ENCODE assay signal across 20 mouse cellular contexts in the genomic region with DNA sequence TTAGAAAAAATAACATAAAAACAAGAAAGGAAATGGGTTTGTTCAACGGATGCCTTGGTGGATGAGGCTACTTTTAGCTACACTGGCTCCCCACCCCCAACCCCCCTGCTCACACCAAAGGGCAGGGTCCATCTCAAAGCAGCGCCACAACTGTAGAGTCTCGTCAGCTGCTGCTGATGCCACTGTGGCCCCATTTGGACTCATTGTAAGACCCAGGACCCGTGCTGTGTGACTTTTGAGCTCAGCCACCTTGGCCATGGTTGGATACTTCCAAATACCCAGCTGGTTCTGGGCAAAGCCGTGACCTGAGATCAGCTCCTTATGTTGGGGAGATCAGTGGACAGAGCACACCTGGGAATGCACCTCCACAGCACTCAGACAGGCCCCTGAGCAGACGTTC.
"Had no signal": no experiment of that assay in that cellular context is flagged by ENCODE, and none has a peak within 500 bp of the region (broad histone marks: within the 10 kb centered on the region; RNA-seq: fewer than 3 reads in every experiment).

No protein-coding gene starts in this region.

- H3K27me3 ChIP-seq: limb, embryonic 12.5 days; limb, embryonic 13.5 days; limb, embryonic 15.5 days; liver, embryonic 15.5 days; lung, embryonic 15.5 days; midbrain, embryonic 12.5 days; midbrain, embryonic 13.5 days; midbrain, embryonic 15.5 days; neural tube, embryonic 12.5 days; neural tube, embryonic 13.5 days had no signal

- ATAC-seq: liver, embryonic 12.5 days had no signal

- H3K4me1 ChIP-seq: limb, embryonic 10.5 days; limb, embryonic 12.5 days; limb, embryonic 13.5 days; limb, embryonic 15.5 days; lung, embryonic 15.5 days; midbrain, embryonic 12.5 days; midbrain, embryonic 13.5 days; midbrain, embryonic 15.5 days; neural tube, embryonic 12.5 days; neural tube, embryonic 13.5 days had no signal

- H3K9ac ChIP-seq: limb, embryonic 12.5 days; limb, embryonic 13.5 days; limb, embryonic 15.5 days; liver, embryonic 12.5 days; liver, embryonic 14.5 days; liver, embryonic 15.5 days; liver, postnatal 0 days; lung, embryonic 14.5 days; lung, embryonic 15.5 days; midbrain, embryonic 12.5 days; midbrain, embryonic 13.5 days; midbrain, embryonic 15.5 days; neural tube, embryonic 12.5 days; neural tube, embryonic 13.5 days had no signal

- H3K4me3 ChIP-seq: left cerebral cortex, adult 2 months; limb, embryonic 10.5 days; limb, embryonic 12.5 days; limb, embryonic 13.5 days; limb, embryonic 15.5 days; liver, embryonic 12.5 days; liver, embryonic 15.5 days; lung, embryonic 15.5 days; megakaryocyte, embryonic 14.5 days; midbrain, embryonic 10.5 days; midbrain, embryonic 12.5 days; midbrain, embryonic 13.5 days; midbrain, embryonic 15.5 days; myocyte; neural tube, embryonic 12.5 days; neural tube, embryonic 13.5 days had no signal

- H3K27ac ChIP-seq: left cerebral cortex, adult 2 months; limb, embryonic 10.5 days; limb, embryonic 12.5 days; limb, embryonic 13.5 days; limb, embryonic 15.5 days; liver, embryonic 12.5 days; liver, embryonic 14.5 days; liver, embryonic 15.5 days; lung, embryonic 15.5 days; macrophage; midbrain, embryonic 10.5 days; midbrain, embryonic 12.5 days; midbrain, embryonic 13.5 days; midbrain, embryonic 15.5 days; neural tube, embryonic 12.5 days; neural tube, embryonic 13.5 days had no signal

- H3K9me3 ChIP-seq: limb, embryonic 10.5 days; limb, embryonic 12.5 days; limb, embryonic 13.5 days; limb, embryonic 15.5 days; liver, embryonic 12.5 days; liver, embryonic 15.5 days; lung, embryonic 15.5 days; megakaryocyte, embryonic 14.5 days; midbrain, embryonic 10.5 days; midbrain, embryonic 12.5 days; midbrain, embryonic 13.5 days; midbrain, embryonic 15.5 days; neural tube, embryonic 12.5 days; neural tube, embryonic 13.5 days had no signal

- H3K36me3 ChIP-seq: limb, embryonic 10.5 days; lung, embryonic 15.5 days; neural tube, embryonic 12.5 days had no signal

- H3K4me2 ChIP-seq: limb, embryonic 12.5 days; limb, embryonic 13.5 days; limb, embryonic 15.5 days; liver, embryonic 12.5 days; liver, embryonic 15.5 days; lung, embryonic 14.5 days; lung, embryonic 15.5 days; midbrain, embryonic 12.5 days; midbrain, embryonic 13.5 days; midbrain, embryonic 15.5 days; neural tube, embryonic 12.5 days; neural tube, embryonic 13.5 days had no signal
